Mouse (Mus musculus) T-helper 1 cell (primary cell): ENCODE measurements around the gene Lpin2.

Source experiments
- in situ Hi-C: fragments of 300-600 bp; cut with MboI, MseI; formaldehyde crosslinking; loops from one replicate; pipeline ENCODE4 v1.15.1; 2025; ENCODE audit warnings: high pct_unique_total_duplicates

Gene Lpin2

DNA sequence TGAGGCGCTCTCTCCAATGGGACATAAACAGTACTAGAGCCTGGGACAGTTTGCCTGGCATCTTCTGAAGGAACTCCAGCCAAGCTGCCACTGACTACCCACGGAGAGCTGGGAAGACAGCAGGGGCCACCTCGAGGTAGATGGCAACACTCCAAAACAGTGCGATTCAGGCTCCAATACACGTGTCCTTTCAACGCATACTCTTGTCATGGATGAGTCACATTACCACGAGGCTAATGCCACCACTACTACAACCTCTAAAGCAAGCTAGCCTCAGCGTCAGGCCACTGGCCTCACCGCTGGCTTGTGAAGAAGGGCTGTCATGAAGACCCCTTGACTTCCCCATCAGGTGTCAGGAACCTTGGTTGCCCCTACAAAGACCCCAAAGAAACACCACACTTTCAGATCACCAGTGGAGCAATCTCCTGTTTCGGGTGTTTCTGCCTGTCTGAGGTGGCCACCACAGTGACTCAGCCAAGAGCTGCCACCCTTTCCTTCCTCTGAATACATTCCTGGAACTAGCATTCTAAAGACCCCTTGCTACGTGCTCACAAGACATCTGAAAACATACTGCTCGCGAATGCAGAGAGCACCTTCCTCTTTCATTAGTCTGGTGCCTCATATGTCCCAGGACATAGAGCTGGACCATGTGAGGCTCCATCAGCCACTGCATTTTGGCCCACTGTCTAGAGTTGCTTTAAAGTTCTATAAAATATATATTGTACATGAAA, 74.6 kb downstream of the Lpin2 start:
- in situ Hi-C loops = no loop called here

DNA sequence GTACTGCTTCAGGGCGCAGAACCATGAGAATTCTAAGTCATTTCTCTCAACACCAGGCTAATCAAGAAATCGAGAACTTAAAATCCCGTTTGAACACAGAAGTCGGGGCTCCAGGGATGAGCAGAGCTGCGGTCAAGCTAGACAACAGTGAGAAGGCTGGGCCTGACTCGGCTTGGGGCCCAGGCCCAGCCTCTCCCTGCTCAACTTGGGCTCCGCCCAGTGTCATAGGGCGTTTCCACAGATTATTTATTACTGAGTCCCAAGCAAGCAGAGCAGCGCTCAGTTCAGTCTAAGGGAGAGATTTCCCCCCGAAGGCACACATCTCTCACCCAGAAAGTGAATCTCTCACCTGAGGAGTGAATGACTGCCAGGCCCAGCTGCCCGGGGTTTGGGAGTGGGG, 77.4 kb downstream of the Lpin2 start:
- in situ Hi-C loops = no loop called here

- in situ Hi-C loops = no loop called here
Observed at GRCm38 (mm10) chr17:71260658-71261057, 78.3 kb downstream of the Lpin2 start.

DNA sequence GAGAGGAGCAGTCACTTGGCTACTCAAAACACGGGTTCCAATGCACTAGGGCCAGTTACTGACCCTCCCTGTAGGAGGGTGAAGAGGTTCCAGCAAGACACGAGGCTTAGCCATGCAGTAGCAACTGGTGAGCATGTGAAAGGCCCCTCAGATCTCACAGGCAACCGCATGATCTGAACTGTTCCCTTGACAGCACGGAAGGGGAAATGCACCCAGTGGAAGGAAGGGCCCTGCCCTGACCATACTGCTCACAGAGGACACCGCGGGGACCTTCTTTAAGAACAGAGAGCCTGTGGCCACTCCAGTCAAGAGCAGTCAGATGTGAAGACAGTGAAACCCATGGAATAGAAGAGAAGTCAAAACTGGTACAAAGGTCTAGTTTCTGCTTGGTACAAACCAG, 80.8 kb downstream of the Lpin2 start:
- in situ Hi-C loops = no loop called here

- in situ Hi-C loops = loop anchor here (5.0 kb wide), 1 partner anchor 43 kb away; no protein-coding TSS in a partner anchor
Observed at GRCm38 (mm10) chr17:71264739-71265138, 82.4 kb downstream of the Lpin2 start.

DNA sequence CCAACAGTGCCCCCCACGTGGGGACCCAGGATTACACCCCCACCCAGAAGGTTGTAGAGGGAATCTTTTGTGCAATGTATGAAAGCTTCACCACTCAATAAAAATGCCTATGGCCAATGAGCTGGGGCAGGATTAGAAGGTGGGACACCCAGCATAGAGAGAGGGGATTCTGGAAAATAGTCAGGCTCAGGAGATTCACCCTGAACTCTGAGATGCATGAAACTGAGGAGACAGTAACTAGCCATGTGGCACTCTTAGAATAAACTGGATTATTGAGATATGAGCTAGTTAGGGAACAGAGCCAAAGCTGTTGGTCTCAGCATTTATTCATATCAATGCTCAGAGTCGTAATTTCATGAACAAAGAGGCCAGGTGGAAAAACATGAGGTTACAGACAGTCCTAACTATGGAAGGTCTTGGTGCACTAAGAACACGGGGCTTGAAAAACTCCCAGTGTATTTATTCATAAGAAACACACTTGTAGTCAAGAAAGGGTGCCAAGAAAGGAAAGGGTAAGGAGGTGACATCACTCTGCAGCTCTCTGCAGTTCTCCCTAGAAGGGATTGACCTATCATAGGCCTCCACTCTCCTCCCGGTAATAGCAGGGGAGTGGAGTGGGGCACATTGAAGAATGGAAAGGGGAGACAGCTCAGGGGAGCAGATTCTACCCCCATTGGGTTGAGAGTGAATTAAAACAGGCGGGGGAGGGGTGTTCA, 83.1 kb downstream of the Lpin2 start:
- in situ Hi-C loops = loop anchor here (5.0 kb wide), 1 partner anchor 42 kb away; no protein-coding TSS in a partner anchor

DNA sequence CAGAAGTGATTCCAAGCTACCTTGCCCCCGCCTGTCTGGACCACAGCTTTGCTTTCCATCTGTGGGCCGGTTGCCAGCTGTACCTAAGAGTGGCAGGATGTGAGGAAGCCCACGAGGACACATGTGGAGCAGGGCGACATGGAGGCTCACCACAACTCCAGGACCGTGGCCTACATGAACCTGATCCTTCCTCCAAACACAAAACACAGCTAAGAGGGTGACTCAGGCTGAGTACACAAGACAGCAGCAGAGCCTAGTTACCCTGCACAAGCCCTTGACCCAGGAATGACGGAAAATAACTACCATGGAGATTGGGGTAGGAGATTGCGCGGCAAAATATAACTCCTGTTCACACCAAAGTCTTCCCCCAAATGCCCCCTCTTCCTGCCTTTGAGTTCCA, 85.0 kb downstream of the Lpin2 start:
- in situ Hi-C loops = loop anchor here (5.0 kb wide), 1 partner anchor 40 kb away; no protein-coding TSS in a partner anchor

DNA sequence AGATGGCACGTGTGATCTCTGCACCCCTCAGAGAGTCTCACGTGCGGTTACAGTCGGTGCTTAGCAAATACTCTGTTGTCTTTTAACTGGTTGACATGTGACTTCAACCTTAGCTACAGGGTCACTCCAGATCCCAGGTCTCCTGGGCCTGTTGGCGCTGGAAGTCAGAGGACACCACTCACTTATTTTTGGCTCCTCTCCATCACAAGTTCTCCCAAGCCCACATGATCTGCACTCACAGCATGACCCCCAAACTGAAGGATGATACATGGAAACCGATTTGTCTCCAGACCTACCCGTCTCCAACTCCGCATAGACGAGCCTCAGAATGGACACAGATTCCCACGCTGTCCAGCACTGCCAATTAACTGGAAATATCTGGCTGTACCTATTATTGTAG, 85.8 kb downstream of the Lpin2 start:
- in situ Hi-C loops = loop anchor here (5.0 kb wide), 1 partner anchor 39 kb away; no protein-coding TSS in a partner anchor

GRCm38 (mm10) chr17:71268599-71268998, 86.2 kb downstream of the Lpin2 start:
- in situ Hi-C loops = loop anchor here (5.0 kb wide), 1 partner anchor 39 kb away; no protein-coding TSS in a partner anchor

DNA sequence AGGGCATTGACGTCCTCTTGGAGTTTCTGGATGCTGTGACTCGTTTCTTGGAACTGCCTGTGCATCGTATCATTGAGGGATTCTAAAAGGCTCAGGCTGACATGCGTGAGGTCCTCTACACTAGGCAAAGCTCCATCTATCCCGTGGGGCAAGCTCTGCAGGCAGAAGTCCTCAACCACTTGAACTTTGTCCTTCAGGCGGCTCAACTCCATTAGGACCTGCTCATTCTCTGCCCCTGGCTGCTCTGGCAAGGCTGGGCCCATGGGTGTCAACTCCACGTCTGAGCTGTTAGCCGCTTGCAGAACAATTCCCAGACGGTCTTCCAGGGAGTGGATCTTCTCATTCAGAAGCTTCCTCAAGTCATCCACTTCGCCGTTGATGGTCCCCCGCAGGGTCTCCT, 91.5 kb downstream of the Lpin2 start:
- in situ Hi-C loops = no loop called here

DNA sequence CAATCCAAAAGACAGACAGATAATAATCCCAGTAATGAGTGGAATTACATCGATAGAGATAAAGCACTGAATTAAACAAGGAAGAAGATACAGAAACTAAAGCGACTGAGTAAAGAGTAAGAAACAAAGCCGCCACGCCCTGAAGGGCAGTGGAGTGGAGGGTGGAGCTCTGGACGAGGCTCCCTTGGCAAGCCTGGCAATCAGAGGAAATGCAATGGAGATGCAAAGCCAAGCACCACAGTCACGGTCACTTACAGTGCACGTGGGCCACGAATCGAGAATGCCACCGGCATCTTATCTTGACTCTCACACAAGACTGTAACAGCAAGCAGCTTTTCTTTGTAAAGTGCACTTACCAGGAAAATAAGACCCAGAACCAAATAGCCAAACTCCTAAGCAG, 94.4 kb downstream of the Lpin2 start:
- in situ Hi-C loops = no loop called here

DNA sequence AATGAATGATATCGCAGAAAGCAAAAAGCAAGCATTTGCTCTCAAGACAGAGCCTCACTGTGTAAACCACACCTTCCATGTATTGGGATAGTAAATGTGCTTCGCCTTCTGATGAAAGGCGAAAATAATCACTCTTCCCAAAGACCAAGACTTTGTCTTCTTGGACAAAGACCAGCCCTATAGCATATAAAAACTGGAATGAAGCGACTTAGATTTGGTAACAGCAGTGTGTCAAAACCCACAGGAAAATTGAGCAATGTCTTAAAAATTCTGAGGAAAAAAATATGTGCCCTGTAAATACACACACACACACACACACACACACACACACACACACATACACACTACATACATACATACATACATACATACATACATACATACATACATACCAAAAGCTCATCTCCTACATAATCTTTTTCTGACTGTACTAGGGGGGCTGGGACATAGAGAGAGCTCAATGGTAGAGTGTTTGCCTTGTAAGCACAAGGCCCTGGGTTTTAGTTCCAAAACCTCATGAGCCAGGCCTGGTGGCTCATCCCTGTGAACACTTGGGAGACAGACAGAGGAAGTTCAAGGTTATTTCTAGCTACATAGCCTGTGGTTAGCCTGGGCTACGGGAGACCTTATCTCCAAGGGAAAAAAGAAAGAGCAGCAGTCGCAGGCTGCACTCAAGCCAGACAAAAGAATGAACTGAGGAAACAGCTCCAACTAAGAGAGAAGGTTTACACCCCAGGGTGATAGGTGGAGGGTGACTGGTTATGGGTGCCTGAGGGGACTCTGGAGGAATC, 95.5 kb downstream of the Lpin2 start:
- in situ Hi-C loops = no loop called here

DNA sequence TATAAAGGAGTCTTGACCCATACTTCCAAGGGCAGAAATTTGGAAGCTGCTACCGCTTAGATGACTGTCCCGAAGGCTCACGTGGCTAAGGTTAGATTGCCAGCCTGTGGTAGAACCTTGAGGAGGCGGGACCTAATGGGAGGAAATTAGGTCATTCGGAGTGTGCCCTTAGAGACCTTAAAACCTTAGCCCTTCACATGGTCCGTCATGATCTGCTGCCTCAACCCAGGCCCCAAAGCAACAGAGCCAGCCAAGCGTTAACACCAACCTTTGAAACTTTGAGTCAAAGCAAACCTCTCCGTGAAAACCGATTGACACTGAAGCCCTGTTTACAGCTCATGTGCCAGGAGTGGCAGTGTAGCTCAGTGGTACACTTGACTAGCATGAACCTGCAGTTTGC, 100.4 kb downstream of the Lpin2 start:
- in situ Hi-C loops = no loop called here

DNA sequence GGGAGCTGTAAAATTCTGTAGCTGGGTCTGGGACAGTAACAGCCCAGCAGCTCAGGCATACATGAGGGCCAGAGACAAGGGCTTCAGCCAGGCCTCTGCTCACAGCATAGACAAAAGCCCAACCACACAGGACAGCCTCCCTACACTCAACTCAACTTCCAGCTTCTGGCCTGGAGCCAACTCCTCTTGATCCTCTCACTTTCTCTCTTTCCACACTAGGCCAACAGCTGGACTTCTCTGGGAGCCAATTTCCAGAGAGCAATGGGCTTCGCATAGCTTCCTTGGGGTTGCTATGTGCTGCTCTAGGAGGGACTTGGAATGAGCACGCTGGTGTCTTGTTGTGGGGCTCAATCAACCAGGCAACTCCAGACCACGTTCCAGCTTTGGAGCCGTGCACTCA, 100.9 kb downstream of the Lpin2 start:
- in situ Hi-C loops = no loop called here

DNA sequence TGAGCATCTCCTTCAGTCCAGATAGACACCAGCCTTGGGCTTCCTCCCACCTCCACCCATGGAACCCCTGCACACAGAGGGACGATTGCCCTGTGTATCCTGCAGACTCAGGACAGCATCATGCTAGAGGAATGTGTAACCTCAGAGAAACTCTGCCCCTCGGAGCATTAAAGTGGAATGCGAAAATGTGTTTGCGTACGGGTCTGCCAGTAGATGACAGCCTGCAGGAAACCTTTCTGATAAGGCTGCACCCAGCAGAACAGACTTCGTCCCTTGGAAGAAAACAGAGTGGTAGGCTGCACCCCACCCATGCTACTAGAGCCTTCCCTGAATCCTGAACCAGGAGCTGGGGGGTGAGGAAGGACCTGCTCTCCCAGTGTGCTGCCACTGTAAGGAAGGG, 102.5 kb downstream of the Lpin2 start:
- in situ Hi-C loops = no loop called here

GRCm38 (mm10) chr17:71285929-71286328, 103.6 kb downstream of the Lpin2 start:
- in situ Hi-C loops = no loop called here

- in situ Hi-C loops = no loop called here
Observed at GRCm38 (mm10) chr17:71287586-71287985, 105.2 kb downstream of the Lpin2 start.

DNA sequence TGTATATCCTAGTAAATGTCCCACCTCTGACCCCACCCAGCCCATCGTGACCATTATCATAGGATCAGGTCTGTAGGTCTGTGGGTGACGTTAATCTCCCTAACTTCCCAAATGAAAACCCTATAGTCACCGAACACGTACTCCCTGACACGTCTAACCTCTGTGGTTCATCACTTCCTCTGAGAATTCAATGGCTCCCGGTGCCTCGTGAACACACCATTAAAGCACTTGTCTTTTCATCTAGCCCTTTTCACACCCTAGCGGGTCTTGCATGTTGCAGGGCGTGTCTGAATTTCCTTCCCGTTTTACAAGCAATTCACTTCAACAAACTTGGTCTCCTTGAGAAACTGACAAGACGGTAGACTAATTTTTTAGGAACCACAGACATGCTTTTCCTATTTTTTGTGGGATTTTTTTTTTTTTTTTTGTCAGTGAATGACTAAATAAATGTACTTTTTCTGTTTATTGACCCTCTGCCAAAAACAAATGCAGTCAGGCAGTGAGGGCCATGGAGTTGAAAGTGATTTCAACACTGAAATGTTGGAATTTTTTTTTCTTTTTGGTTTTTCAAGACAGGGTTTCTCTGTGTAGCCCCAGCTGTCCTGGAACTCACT, 105.9 kb downstream of the Lpin2 start:
- in situ Hi-C loops = no loop called here

DNA sequence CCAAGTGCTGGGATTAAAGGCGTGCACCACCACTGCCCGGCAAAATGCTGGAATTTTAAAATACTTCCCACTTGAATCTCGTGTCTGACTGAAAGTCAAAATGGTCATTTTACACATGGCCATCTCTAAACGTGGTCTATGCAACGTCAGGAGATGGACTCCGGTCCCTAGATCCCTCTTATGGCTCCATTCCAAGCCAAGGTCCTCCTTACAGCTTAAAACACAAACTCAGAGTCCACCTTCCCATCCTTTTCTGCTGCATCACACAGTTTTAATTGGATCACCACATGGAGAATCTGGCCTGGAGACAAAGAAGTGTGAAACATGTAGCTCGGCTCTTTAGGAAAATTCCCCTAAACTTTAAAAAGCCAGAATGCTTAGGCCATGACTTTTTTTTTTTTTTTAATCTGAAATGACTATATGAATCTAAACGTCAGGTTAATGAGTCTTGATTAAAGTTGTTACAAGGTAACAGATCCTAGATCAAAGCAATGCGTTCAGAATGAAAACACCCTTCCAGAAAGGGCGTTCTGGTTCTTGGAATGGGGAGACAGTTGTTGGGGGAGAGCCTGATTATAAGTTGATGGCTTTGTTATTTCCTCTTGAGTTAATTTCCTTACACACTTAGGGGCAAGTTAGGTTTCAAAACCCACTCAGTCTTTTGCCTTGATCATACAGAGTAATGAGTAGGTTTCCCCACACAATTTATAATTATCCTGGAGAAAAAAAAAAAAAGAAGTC, 106.6 kb downstream of the Lpin2 start:
- in situ Hi-C loops = no loop called here

- in situ Hi-C loops = no loop called here
Observed at GRCm38 (mm10) chr17:71289572-71290176, 107.3 kb downstream of the Lpin2 start.
